Mouse (Mus musculus) cerebellum, adult 2 months (tissue): ENCODE data around the gene 2200002J24Rik. TPM values are rescaled to one million over a fixed set of nuclear protein-coding genes. Genes with fewer than 3 reads are reported as not detected.
A peak's percentile ranks its signal among the peaks of the same experiment; 100 is the strongest.
"Not testable (repeated sequence)": the region's sequence is repeated elsewhere in the genome, so short reads cannot be mapped to it uniquely, and the experiment has no call there.

ENCODE experiments used
- DNase-seq, 2 experiments: peaks; one replicate each; pipeline ENCODE4 v3.0.0; 2021
- H3K27ac ChIP-seq: fragments of 200-500 bp; 2 replicates; pipeline ENCODE4 v1.5.1; 2012; ENCODE audit warnings: low read length, control low read depth, inconsistent platforms; ENCODE audit not compliant: insufficient read depth
- H3K27me3 ChIP-seq: fragments of 200-500 bp; 2 replicates; pipeline ENCODE4 v1.6.1; 2012; ENCODE audit warnings: inconsistent platforms, mild to moderate bottlenecking, low read length, moderate library complexity; ENCODE audit not compliant: control insufficient read depth, insufficient read depth
- H3K4me1 ChIP-seq: fragments of 200-500 bp; 2 replicates; pipeline ENCODE4 v1.6.1; 2011; ENCODE audit warnings: low read length; ENCODE audit not compliant: control insufficient read depth, insufficient read depth
- H3K4me3 ChIP-seq: fragments of 200-500 bp; replicated peaks from 2 replicates; pipeline ENCODE3; 2011; ENCODE audit warnings: mild to moderate bottlenecking, low read depth, low read length, control low read depth; ENCODE audit not compliant: insufficient read depth
- CTCF ChIP-seq: fragments of 200-500 bp; IDR thresholded peaks from 2 replicates; pipeline ENCODE4 v1.5.1; 2011; ENCODE audit warnings: low read depth, mild to moderate bottlenecking, control low read depth, low read length, moderate library complexity, borderline replicate concordance; ENCODE audit not compliant: insufficient read depth
- POLR2A ChIP-seq: fragments of 200-500 bp; IDR thresholded peaks from 2 replicates; pipeline ENCODE4 v1.6.1; 2011; ENCODE audit warnings: low read length, control low read depth, borderline replicate concordance; ENCODE audit not compliant: insufficient read depth
- WGBS: fragments of 180-500 bp; shearing (Covaris S2); methylation state at CpG from one replicate; pipeline ENCODE4 v1.1.7; 2018; 5-methylcytosine and 5-hydroxymethylcytosine counted together
- polyA plus RNA-seq: library from polyadenylated mRNA; depleted of rRNA; stranded (reverse); fragments of >200 nt; gene quantifications from 2 replicates; pipeline ENCODE4 v1.2.3, GENCODE M21; 2012

2200002J24Rik gene
- polyA plus RNA-seq, 1 experiment: not detected

DNA sequence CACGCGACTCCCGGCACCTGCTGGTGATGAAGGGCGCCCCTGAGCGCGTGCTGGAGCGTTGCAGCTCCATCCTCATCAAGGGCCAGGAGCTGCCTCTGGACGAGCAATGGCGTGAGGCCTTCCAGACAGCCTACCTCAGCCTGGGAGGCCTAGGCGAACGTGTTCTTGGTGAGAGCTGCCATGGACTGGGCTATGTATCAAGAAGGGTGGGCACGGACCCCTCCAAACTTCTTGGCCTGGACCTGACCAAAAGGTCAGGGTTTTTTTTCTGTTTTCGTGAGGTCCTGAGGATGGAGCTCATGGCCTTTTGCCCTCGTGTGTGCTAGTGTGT, 19.0 kb downstream of the 2200002J24Rik start:
- TF ChIP-seq POLR2A (no peak), CTCF (no peak)
- H3K27me3 ChIP-seq: no peaks in the 10 kb centered on the region
- no peaks in the 10 kb centered on the region; the same call in 1 of the 2 replicates for H3K4me1 ChIP-seq
- WGBS: 13% methylated on average over 14 of the region's 14 CpGs
- no peak overlapping the region for H3K27ac ChIP-seq
- DNase-seq: no peak
- H3K4me3 ChIP-seq: no peak overlapping the region

DNA sequence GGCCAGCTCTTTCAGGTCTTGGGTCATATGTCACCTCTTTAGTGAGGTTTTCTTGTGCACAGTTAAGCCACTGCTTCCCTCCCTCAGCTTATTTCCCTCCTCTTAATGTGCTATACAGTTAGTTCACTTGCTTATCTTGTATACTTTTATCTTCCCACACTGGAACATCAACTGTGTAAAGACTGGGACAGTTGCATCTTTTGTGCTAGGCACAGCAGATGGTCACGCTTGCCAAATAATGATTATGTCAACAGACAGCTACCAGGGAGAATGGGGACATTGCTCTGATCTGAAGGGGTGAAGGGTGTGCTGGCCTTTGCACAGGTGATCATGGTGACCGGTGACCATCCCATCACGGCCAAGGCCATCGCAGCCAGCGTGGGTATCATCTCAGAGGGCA, 20.9 kb downstream of the 2200002J24Rik start:
- TF ChIP-seq CTCF (no peak), POLR2A (no peak)
- 89% methylated on average over 5 of the region's 5 CpGs for WGBS
- no peak for DNase-seq
- Histone ChIP-seq H3K27ac (no peak overlapping the region), H3K4me1 (no peaks in the 10 kb centered on the region; the same call in 1 of the 2 replicates), H3K4me3 (no peak overlapping the region), H3K27me3 (no peaks in the 10 kb centered on the region)

DNA sequence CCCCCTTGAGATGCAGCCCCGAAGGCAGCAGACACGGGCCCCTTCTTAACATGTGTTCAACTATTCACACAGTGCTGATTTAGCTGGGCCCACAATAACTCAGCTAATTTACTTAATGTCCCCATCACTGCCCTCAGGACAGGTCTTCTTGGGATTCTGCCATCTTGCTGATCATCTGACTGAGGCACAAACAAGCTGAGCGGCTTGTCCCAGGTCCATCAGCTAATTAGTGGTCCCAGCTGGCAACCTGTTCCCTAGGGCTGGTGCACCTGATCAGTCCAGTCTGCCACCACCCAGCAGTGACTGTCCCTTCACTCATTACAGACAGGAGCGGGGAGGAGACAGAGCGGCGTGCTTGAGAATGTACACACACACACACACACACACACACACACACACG, 22.6 kb downstream of the 2200002J24Rik start:
- H3K4me3 ChIP-seq: no peak overlapping the region
- 57% methylated on average over 7 of the region's 7 CpGs for WGBS
- no peak overlapping the region for H3K27ac ChIP-seq
- no peaks in the 10 kb centered on the region for H3K27me3 ChIP-seq
- TF ChIP-seq POLR2A: no peak
- no peak for TF ChIP-seq CTCF
- peak; percentile 36 to 63 for DNase-seq
- H3K4me1 ChIP-seq: no peaks in the 10 kb centered on the region; the same call in 1 of the 2 replicates

DNA sequence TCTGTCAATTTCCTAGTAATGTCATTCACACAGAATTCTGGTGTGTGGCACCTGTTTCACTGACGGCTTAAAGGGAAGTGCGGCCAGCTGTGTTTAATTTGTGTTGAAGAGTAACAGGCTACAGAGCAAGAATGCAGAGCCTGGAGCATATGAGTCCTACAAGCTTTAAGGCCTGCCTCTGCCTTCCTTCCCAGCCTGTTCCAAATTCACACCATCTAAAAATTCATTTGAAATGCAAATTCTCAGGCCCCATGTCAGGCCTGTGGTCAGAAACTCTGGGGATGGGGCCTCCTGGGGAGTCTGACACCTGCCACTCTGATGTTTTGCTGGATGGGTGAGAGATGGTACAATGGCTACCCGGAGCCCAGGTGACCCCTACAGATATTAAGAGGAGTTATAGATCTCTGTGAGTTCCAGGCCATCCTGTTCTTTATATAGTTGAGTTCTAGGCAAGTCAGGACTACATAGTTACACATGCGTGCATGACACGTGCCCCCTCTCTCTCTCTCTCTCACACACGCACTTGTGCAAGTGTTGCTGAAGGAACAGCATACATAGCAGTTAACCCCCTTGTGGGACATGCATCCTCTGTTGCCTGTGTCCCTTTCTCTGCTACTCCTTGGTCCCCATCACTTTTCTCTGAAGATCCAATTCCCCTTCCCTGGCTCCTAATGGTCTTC, 24.7 kb downstream of the 2200002J24Rik start:
- H3K4me1 ChIP-seq: peaks cover 6% of the 10 kb centered on the region
- TF ChIP-seq POLR2A: no peak
- TF ChIP-seq CTCF: no peak
- no peak overlapping the region for H3K27ac ChIP-seq
- DNase-seq: no peak
- H3K4me3 ChIP-seq: no peak overlapping the region
- H3K27me3 ChIP-seq: no peaks in the 10 kb centered on the region
- 70% methylated on average over 6 of the region's 6 CpGs for WGBS

DNA sequence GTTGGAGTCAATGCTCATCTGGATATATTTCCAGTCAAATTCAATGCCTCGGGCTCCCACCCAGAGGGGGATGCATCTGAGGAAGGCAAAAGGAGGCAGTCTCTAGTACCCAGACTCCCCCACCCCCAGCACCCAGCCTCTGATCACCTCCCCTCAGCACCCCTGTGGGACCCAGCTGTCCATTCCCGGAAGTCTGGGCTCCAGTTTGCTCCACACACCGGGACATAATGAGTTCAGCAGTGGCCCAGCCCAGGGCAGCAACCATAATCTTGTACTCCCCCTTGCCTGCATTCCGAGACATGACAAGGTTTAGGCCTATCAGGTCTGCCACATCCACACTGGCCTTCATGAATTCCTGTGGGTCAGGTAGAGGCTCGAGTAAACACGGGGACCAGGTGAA, 29.5 kb downstream of the 2200002J24Rik start:
- no peak for TF ChIP-seq POLR2A
- no peak for TF ChIP-seq CTCF
- 57% methylated on average over 6 of the region's 6 CpGs for WGBS
- no peak for DNase-seq
- H3K27me3 ChIP-seq: no peaks in the 10 kb centered on the region
- H3K4me3 ChIP-seq: peak overlapping the region; percentile 39
- no peak overlapping the region for H3K27ac ChIP-seq
- peaks cover 14% of the 10 kb centered on the region for H3K4me1 ChIP-seq

DNA sequence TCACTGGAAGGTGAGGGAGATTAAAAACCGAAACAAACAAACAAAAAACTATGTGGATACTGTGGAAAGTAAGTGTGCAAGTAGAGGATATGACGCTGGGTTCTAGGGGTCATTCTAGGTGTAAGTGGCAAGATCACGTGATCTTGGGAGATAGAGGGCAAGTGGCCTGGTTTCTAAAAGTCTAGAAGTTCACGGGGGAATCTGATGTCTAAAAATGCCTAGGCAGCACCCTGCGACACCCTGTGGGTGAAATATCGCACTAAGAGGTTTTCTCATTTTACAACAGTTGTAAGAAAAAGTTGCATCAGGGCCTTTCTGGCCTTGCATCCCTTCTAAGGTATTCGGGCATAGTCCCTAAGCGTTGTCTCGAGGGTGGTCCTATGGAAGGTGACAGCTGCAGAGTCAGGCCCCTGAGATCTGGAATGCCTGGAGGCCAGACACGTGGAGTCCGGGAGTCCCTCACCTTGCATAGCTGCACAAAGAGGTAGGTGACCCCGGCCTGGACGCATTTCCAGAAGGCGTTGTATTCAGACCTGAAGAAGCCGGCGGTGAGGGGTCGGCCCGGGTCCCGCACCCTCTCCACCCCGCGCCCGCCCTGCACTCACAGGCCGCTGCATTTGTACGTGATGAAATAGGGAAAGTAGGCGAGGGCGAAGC, 30.1 kb downstream of the 2200002J24Rik start:
- H3K4me1 ChIP-seq: peaks cover 14% of the 10 kb centered on the region
- WGBS: 6% methylated on average over 26 of the region's 26 CpGs
- no peaks in the 10 kb centered on the region for H3K27me3 ChIP-seq
- no peak for DNase-seq
- H3K27ac ChIP-seq: peak overlapping the region; percentile 69
- TF ChIP-seq CTCF: no peak
- TF ChIP-seq POLR2A: no peak
- peak overlapping the region; percentile 97 for H3K4me3 ChIP-seq

DNA sequence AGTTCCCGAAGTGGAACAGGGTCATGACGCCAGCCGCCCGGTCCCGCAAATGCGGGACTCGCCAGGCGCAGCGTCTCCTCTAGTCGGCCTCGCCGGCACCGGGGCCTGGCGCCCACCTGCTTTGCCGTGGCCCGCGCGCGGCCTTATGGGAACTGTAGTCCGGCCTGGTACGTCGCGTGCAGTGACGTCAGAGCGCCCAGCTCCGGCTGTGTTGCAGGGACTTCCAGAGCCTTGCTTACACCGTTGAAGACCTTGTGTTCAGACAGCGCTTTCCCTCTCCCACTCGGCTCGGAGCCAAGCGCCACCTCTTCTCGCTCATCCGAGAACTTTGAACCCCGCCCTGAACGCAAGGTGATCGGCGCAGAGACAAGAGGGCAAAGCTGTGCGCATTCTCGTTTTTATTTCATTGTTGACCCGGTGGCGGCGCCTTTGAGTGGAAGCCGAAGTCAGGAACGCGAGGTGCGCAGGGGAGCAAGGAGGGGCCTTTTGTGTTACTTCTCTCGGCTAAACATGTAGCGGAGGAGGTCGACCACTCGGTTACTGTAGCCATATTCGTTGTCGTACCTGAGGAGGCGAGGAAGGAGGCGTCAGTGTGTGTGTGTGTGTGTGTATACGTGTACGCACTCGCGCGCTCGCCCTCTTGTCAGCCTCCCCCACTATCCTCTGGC, 30.8 kb downstream of the 2200002J24Rik start, which contains the start of gene Tmem147:
Tmem147 (minus strand) TSS at position 145 of the 668 bp plus-strand sequence.
- Histone ChIP-seq H3K4me1 (peaks cover 14% of the 10 kb centered on the region), H3K27me3 (no peaks in the 10 kb centered on the region), H3K4me3 (peak within 1 kb of the TSS; percentile 97), H3K27ac (peak within 1 kb of the TSS; percentile 86)
- peak; percentile 96 to 98 for DNase-seq
- TF ChIP-seq CTCF (no peak; the same call in 1 of the 2 replicates), POLR2A (peak; percentile 81; the same call in 1 of the 2 replicates)
- WGBS: under 1% methylated on average over 60 of the region's 60 CpGs

DNA sequence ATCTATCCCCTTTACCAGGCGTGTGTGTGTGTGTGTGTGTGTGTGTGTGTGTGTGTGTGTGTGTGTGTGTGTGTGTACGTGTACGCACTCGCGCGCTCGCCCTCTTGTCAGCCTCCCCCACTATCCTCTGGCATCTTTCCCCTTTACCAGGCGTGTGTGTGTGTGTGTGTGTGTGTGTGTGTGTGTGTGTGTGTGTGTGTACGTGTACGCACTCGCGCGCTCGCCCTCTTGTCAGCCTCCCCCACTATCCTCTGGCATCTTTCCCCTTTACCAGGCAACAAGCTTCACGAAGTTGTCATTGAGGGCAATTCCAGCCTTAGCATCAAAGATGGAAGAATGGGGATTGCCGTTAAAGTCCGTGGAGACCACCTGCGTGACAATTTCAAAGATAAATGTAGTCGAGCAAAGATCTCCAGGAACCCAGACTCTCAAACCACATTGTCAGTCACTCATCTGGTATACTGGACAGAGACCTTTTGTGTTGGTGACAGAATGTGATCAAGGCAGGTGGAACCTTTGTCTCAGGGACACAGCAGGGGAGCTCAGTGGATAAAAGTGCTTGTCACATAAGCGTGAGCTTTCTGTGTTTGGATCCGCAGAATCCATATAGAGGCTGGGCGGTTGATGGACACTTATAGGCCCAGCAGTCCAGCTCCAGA, 31.5 kb downstream of the 2200002J24Rik start:
- not testable (repeated sequence) for H3K27me3 ChIP-seq
- DNase-seq: peak; percentile 28 to 37
- H3K4me3 ChIP-seq: peak overlapping the region; percentile 97
- H3K4me1 ChIP-seq: peaks cover 14% of the 10 kb centered on the region
- 4% methylated on average over 16 of the region's 22 CpGs for WGBS
- peak overlapping the region; percentile 86 for H3K27ac ChIP-seq
